ENCODE assay signal across 19 mouse cellular contexts in the genomic region with DNA sequence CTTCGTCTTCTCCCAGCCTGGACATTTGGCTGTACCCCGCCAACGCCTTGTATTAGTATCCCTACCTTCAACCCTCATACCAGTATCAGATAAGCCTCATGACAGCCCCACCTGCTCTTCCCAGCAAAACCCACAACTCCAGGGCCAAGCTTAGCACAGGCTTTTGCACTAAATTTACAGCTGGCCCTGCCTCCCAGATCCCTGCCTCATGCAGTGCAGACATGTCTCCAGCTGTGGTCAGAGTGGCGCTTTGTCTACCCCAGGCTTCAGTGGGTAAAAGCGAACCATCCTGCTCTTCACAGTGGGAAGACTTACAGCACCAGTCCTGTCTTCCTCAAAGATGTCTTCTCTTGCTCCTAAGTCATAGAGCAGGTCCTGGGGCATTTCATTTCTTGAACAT.
"Had no signal": no experiment of that assay in that cellular context is flagged by ENCODE, and none has a peak within 500 bp of the region (broad histone marks: within the 10 kb centered on the region; RNA-seq: fewer than 3 reads in every experiment).

No protein-coding gene starts in this region.

- H3K4me1 ChIP-seq: midbrain, embryonic 10.5 days; midbrain, embryonic 12.5 days; neural tube, embryonic 13.5 days; neural tube, embryonic 15.5 days had no signal

- ATAC-seq: midbrain, embryonic 16.5 days had no signal

- H3K27me3 ChIP-seq: midbrain, embryonic 12.5 days; neural tube, embryonic 13.5 days; neural tube, embryonic 15.5 days had no signal

- H3K4me2 ChIP-seq: lung, embryonic 14.5 days; midbrain, embryonic 12.5 days; neural tube, embryonic 13.5 days; neural tube, embryonic 15.5 days had no signal

- H3K9me3 ChIP-seq: midbrain, embryonic 12.5 days; neural tube, embryonic 13.5 days; neural tube, embryonic 15.5 days had no signal

- H3K4me3 ChIP-seq: midbrain, embryonic 10.5 days; midbrain, embryonic 12.5 days; myocyte; neural tube, embryonic 13.5 days; neural tube, embryonic 15.5 days had no signal

- H3K27ac ChIP-seq: midbrain, embryonic 10.5 days; midbrain, embryonic 12.5 days; neural tube, embryonic 13.5 days; neural tube, embryonic 15.5 days had no signal

- DNase-seq: lung, adult 18-20 months; lung, embryonic 14.5 days; lung, postnatal 10 days; lung, postnatal 4 days; midbrain, embryonic 14.5 days; retina, postnatal 1 day; right cerebral cortex, adult 18-20 months; right cerebral cortex, postnatal 25 days; right cerebral cortex, postnatal 4 days; spleen, adult 18-20 months; thymus, adult 18-20 months; thymus, postnatal 14 days; thymus, postnatal 36 days had no signal

- H3K9ac ChIP-seq: lung, embryonic 14.5 days; midbrain, embryonic 12.5 days; neural tube, embryonic 13.5 days; neural tube, embryonic 15.5 days had no signal
